Mouse (Mus musculus) liver, adult 2 months (tissue): ENCODE measurements at regions not wholly inside any gene's neighbourhood (a gene's known extent, or its start where the extent isn't known, plus 50 kb on each side); places are given as distances from the start of the nearest gene placed in this dataset.

Source experiments
- CTCF ChIP-seq: fragments of 200-500 bp; IDR thresholded peaks from 2 replicates; pipeline ENCODE4 v1.5.1; 2011; ENCODE audit warnings: low read depth, low read length, control low read depth
- POLR2A ChIP-seq: fragments of 200-500 bp; IDR thresholded peaks from 2 replicates; pipeline ENCODE4 v1.6.1; 2011; ENCODE audit warnings: low read length, control low read depth; ENCODE audit not compliant: insufficient read depth; ENCODE audit errors: extremely low read depth

- TF ChIP-seq CTCF (no peak), POLR2A (no peak)
Observed at GRCm38 (mm10) chr16:51521317-51522092, 509.5 kb upstream of the Cblb start.
